Mouse (Mus musculus): ENCODE data around the gene Dop1a. TPM values are rescaled to one million over a fixed set of nuclear protein-coding genes. Genes with fewer than 3 reads are reported as not detected.

Gene Dop1a
- polyA plus RNA-seq, 1 experiment from 2014 or later = 28.7 TPM

DNA sequence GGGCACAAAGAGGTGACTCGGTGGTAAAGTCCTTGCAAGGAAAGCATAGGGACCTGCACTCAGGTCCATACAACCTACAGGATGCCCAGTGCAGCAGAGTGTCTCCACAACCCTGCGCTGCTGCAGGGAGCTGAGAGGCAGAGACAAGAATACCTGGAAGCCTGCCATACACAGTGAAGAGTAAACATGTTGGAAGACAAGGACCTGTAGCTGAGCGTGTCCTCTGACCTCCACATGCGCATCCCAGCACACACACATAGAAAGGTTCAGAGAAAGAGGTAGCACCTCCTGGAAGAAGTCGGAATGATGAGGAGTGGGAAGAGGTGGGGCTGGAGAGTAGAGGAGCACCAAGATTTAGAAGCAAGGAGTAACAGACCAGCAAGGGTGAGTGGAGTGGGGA, 67.1 kb downstream of the Dop1a start:
- H3K4me2 ChIP-seq (ENCODE audit: low read length) = no peak overlapping the region
- H3K27me3 ChIP-seq (replicated peaks; ENCODE audit: control insufficient read depth, insufficient read depth, low read length) = no peaks in the 10 kb centered on the region
- peaks cover 11% of the 10 kb centered on the region for H3K36me3 ChIP-seq (ENCODE audit: control insufficient read depth, insufficient read depth, low read length)
- 92% methylated on average over 5 of the region's 5 CpGs for WGBS
- no peaks in the 10 kb centered on the region for H3K9me3 ChIP-seq (ENCODE audit: control insufficient read depth, low read length)
- no peak overlapping the region for H3K27ac ChIP-seq (ENCODE audit: low read depth, low read length)
- ATAC-seq = no peak
- H3K9ac ChIP-seq (ENCODE audit: low read depth, low read length) = no peak overlapping the region
- H3K4me1 ChIP-seq (ENCODE audit: control insufficient read depth, insufficient read depth, low read depth, low read length) = no peaks in the 10 kb centered on the region
- H3K4me3 ChIP-seq (ENCODE audit: low read length) = no peak overlapping the region

GRCm38 (mm10) chr9:86543451-86543850, 76.5 kb downstream of the Dop1a start:
- H3K36me3 ChIP-seq (ENCODE audit: control insufficient read depth, insufficient read depth, low read length) = peaks cover 32% of the 10 kb centered on the region
- H3K4me3 ChIP-seq (ENCODE audit: low read length) = no peak overlapping the region
- H3K9me3 ChIP-seq (ENCODE audit: control insufficient read depth, low read length) = no peaks in the 10 kb centered on the region
- no peaks in the 10 kb centered on the region for H3K4me1 ChIP-seq (ENCODE audit: control insufficient read depth, insufficient read depth, low read depth, low read length)
- no peak for ATAC-seq
- no peaks in the 10 kb centered on the region for H3K27me3 ChIP-seq (replicated peaks; ENCODE audit: control insufficient read depth, insufficient read depth, low read length)
- H3K27ac ChIP-seq (ENCODE audit: low read depth, low read length) = no peak overlapping the region
- H3K4me2 ChIP-seq (ENCODE audit: low read length) = no peak overlapping the region
- 85% methylated on average over 3 of the region's 3 CpGs for WGBS
- no peak overlapping the region for H3K9ac ChIP-seq (ENCODE audit: low read depth, low read length)

- 70% methylated on average over 1 of the region's 1 CpGs for WGBS
- Histone ChIP-seq H3K4me3 (ENCODE audit: low read length) (no peak overlapping the region), H3K9me3 (ENCODE audit: control insufficient read depth, low read length) (no peaks in the 10 kb centered on the region), H3K9ac (ENCODE audit: low read depth, low read length) (no peak overlapping the region), H3K27ac (ENCODE audit: low read depth, low read length) (no peak overlapping the region), H3K4me2 (ENCODE audit: low read length) (no peak overlapping the region), H3K4me1 (ENCODE audit: control insufficient read depth, insufficient read depth, low read depth, low read length) (no peaks in the 10 kb centered on the region), H3K36me3 (ENCODE audit: control insufficient read depth, insufficient read depth, low read length) (peaks cover 36% of the 10 kb centered on the region), H3K27me3 (replicated peaks; ENCODE audit: control insufficient read depth, insufficient read depth, low read length) (no peaks in the 10 kb centered on the region)
- no peak for ATAC-seq
Observed at GRCm38 (mm10) chr9:86544559-86544958, 77.6 kb downstream of the Dop1a start.

DNA sequence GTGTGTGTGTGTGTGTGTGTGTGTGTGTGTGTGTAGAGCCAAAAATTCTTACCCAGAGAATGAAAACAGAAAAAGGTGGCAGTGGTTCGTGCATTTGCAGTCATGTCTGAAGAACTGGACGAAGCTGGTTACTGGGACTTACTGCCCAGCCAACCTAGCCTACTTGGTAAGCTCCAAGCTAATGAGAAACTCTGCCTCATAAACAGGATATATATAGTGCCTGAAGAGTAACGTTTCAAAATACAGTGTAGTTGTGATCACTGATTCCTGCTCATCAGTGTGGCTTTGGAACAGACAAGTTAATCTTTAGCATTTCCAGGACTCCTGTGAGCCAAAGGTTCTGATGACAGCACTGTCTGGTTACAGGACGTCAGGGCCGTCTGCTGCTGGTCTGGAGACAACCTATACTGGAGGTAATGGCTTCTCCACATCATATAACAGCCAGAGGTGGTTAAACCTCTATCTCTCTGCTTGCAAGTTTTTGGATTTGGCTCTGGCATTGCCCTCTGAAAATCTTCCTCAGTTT, 82.7 kb downstream of the Dop1a start:
- H3K4me2 ChIP-seq (ENCODE audit: low read length) = no peak overlapping the region
- no peak overlapping the region for H3K4me3 ChIP-seq (ENCODE audit: low read length)
- no peaks in the 10 kb centered on the region for H3K27me3 ChIP-seq (replicated peaks; ENCODE audit: control insufficient read depth, insufficient read depth, low read length)
- H3K27ac ChIP-seq (ENCODE audit: low read depth, low read length) = no peak overlapping the region
- H3K9me3 ChIP-seq (ENCODE audit: control insufficient read depth, low read length) = no peaks in the 10 kb centered on the region
- no peak for ATAC-seq
- peaks cover 44% of the 10 kb centered on the region for H3K36me3 ChIP-seq (ENCODE audit: control insufficient read depth, insufficient read depth, low read length)
- 91% methylated on average over 5 of the region's 5 CpGs for WGBS
- H3K9ac ChIP-seq (ENCODE audit: low read depth, low read length) = no peak overlapping the region
- H3K4me1 ChIP-seq (ENCODE audit: control insufficient read depth, insufficient read depth, low read depth, low read length) = no peaks in the 10 kb centered on the region

GRCm38 (mm10) chr9:86550717-86551116, 83.8 kb downstream of the Dop1a start:
- Histone ChIP-seq H3K27ac (ENCODE audit: low read depth, low read length) (no peak overlapping the region), H3K4me3 (ENCODE audit: low read length) (no peak overlapping the region), H3K9me3 (ENCODE audit: control insufficient read depth, low read length) (no peaks in the 10 kb centered on the region), H3K4me2 (ENCODE audit: low read length) (no peak overlapping the region), H3K27me3 (replicated peaks; ENCODE audit: control insufficient read depth, insufficient read depth, low read length) (no peaks in the 10 kb centered on the region), H3K4me1 (ENCODE audit: control insufficient read depth, insufficient read depth, low read depth, low read length) (no peaks in the 10 kb centered on the region), H3K36me3 (ENCODE audit: control insufficient read depth, insufficient read depth, low read length) (peaks cover 47% of the 10 kb centered on the region), H3K9ac (ENCODE audit: low read depth, low read length) (no peak overlapping the region)
- ATAC-seq = no peak
- WGBS = 97% methylated on average over 3 of the region's 3 CpGs

GRCm38 (mm10) chr9:86553886-86554285, 86.9 kb downstream of the Dop1a start:
- H3K9ac ChIP-seq (ENCODE audit: low read depth, low read length) = no peak overlapping the region
- H3K36me3 ChIP-seq (ENCODE audit: control insufficient read depth, insufficient read depth, low read length) = peaks cover 56% of the 10 kb centered on the region
- H3K9me3 ChIP-seq (ENCODE audit: control insufficient read depth, low read length) = no peaks in the 10 kb centered on the region
- ATAC-seq = no peak
- H3K27ac ChIP-seq (ENCODE audit: low read depth, low read length) = no peak overlapping the region
- no peaks in the 10 kb centered on the region for H3K4me1 ChIP-seq (ENCODE audit: control insufficient read depth, insufficient read depth, low read depth, low read length)
- no peaks in the 10 kb centered on the region for H3K27me3 ChIP-seq (replicated peaks; ENCODE audit: control insufficient read depth, insufficient read depth, low read length)
- WGBS = 84% methylated on average over 9 of the region's 9 CpGs
- H3K4me3 ChIP-seq (ENCODE audit: low read length) = no peak overlapping the region
- no peak overlapping the region for H3K4me2 ChIP-seq (ENCODE audit: low read length)

- H3K27ac ChIP-seq (ENCODE audit: low read depth, low read length) = no peak overlapping the region
- H3K9me3 ChIP-seq (ENCODE audit: control insufficient read depth, low read length) = no peaks in the 10 kb centered on the region
- H3K4me1 ChIP-seq (ENCODE audit: control insufficient read depth, insufficient read depth, low read depth, low read length) = no peaks in the 10 kb centered on the region
- 0 out of 2 replicates have a peak, but pooled peaks have one; percentile 42 for ATAC-seq
- H3K36me3 ChIP-seq (ENCODE audit: control insufficient read depth, insufficient read depth, low read length) = peaks cover 62% of the 10 kb centered on the region
- no peaks in the 10 kb centered on the region for H3K27me3 ChIP-seq (replicated peaks; ENCODE audit: control insufficient read depth, insufficient read depth, low read length)
- no peak overlapping the region for H3K4me3 ChIP-seq (ENCODE audit: low read length)
- 90% methylated on average over 4 of the region's 4 CpGs for WGBS
- H3K4me2 ChIP-seq (ENCODE audit: low read length) = no peak overlapping the region
- no peak overlapping the region for H3K9ac ChIP-seq (ENCODE audit: low read depth, low read length)
Observed at GRCm38 (mm10) chr9:86554641-86555040, 87.7 kb downstream of the Dop1a start.

- Histone ChIP-seq H3K4me1 (ENCODE audit: control insufficient read depth, insufficient read depth, low read depth, low read length) (no peaks in the 10 kb centered on the region), H3K4me2 (ENCODE audit: low read length) (no peak overlapping the region), H3K9me3 (ENCODE audit: control insufficient read depth, low read length) (no peaks in the 10 kb centered on the region), H3K4me3 (ENCODE audit: low read length) (no peak overlapping the region), H3K27ac (ENCODE audit: low read depth, low read length) (no peak overlapping the region), H3K9ac (ENCODE audit: low read depth, low read length) (no peak overlapping the region), H3K27me3 (replicated peaks; ENCODE audit: control insufficient read depth, insufficient read depth, low read length) (no peaks in the 10 kb centered on the region), H3K36me3 (ENCODE audit: control insufficient read depth, insufficient read depth, low read length) (peaks cover 62% of the 10 kb centered on the region)
- WGBS = 87% methylated on average over 3 of the region's 3 CpGs
- ATAC-seq = no peak
Observed at GRCm38 (mm10) chr9:86560543-86560942, 93.6 kb downstream of the Dop1a start.

DNA sequence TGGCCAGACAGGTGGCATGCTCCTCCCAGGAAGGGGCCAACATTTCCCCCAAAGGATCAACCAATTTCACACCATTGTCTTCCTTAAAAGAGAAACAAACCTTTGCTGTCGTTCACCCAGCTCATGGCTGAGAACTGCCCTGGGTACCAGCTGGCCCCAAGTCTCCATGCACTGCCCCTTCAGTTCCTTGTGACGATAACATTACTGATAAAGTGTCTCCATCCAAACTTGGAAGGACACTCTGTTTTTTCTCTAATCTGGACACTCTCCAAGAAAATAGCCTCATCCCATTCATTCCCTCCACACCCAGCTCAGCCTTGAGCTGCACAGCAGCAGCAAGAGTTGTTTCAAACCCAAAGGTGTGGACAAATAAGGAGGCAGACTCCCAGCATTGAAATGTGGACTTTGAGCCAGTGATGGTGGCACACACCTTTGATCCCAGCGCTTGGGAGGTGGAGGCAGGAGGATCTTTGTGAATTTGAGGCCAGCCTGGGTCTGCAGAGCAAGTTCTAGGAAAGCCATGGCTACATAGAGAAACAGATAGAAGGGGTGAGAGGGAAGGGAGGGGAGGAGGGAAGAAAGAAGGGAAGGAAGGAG, 102.5 kb downstream of the Dop1a start:
- no peak for ATAC-seq
- Histone ChIP-seq H3K27me3 (replicated peaks; ENCODE audit: control insufficient read depth, insufficient read depth, low read length) (no peaks in the 10 kb centered on the region), H3K9me3 (ENCODE audit: control insufficient read depth, low read length) (no peaks in the 10 kb centered on the region), H3K36me3 (ENCODE audit: control insufficient read depth, insufficient read depth, low read length) (peaks cover 9% of the 10 kb centered on the region), H3K27ac (ENCODE audit: low read depth, low read length) (no peak overlapping the region), H3K4me3 (ENCODE audit: low read length) (no peak overlapping the region), H3K4me1 (ENCODE audit: control insufficient read depth, insufficient read depth, low read depth, low read length) (peaks cover 9% of the 10 kb centered on the region), H3K4me2 (ENCODE audit: low read length) (no peak overlapping the region), H3K9ac (ENCODE audit: low read depth, low read length) (no peak overlapping the region)
- WGBS = 76% methylated on average over 3 of the region's 3 CpGs
